In the genomic region with DNA sequence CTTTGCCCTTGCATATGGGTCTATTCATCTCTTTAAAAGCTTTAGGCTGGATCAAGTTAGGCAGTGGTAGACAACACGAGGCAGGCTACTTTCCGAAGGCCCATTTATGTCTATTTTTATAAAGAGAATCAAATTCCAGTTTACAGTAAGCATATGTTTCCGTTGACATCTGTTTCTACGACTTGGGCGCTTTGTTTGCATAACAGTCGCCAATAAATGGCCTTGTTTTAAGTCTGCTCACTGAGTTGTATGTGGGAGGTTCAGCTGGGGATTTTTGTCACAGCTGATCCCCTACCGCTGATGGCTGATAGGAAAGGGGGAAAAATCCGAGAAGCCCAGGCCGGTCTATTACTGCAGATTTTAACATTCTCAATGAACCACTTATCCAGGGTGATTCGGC, we compare ENCODE assay signal across 21 mouse cellular contexts.
DNase-seq lines count a peak whose midpoint lies in the region; ATAC-seq lines count a peak whose summit lies in the region.
"Had no signal": no experiment of that assay in that cellular context is flagged by ENCODE, and none has a peak within 500 bp of the region (broad histone marks: within the 10 kb centered on the region; RNA-seq: fewer than 3 reads in every experiment).

No protein-coding gene starts in this region.

- no peak overlapping the region for H3K4me3 ChIP-seq in heart, embryonic 12.5 days
- H3K4me3 ChIP-seq in limb, embryonic 13.5 days: no peak overlapping the region
- no peak overlapping the region for H3K4me3 ChIP-seq in limb, embryonic 10.5 days
- H3K4me3 ChIP-seq: limb, embryonic 15.5 days; liver, embryonic 15.5 days; midbrain, embryonic 10.5 days had no signal

- no peaks in the 10 kb centered on the region for H3K36me3 ChIP-seq in heart, embryonic 12.5 days
- H3K36me3 ChIP-seq in limb, embryonic 13.5 days: no peaks in the 10 kb centered on the region
- H3K36me3 ChIP-seq in limb, embryonic 10.5 days: no peaks in the 10 kb centered on the region
- H3K36me3 ChIP-seq: limb, embryonic 15.5 days; liver, embryonic 15.5 days; midbrain, embryonic 10.5 days had no signal

- ATAC-seq in heart, embryonic 12.5 days (ENCODE audit: insufficient number of reproducible peaks, low FRiP score): no peak
- ATAC-seq in limb, embryonic 13.5 days (ENCODE audit: low FRiP score, low read depth): peak; percentile 75
- ATAC-seq: forebrain, postnatal 0 days; hindbrain, postnatal 0 days had no signal

- WGBS in heart, embryonic 12.5 days: 44% methylated on average over 10 of the region's 10 CpGs
- 31% methylated on average over 10 of the region's 10 CpGs for WGBS in limb, embryonic 13.5 days
- WGBS in limb, embryonic 10.5 days: 83% methylated on average over 10 of the region's 10 CpGs

- DNase-seq in heart, adult 8-10 months (ENCODE audit: low spot score): no peak
- no peak for DNase-seq in limb, embryonic 10.5 days (ENCODE audit: low spot score)
- peak; percentile 8 for DNase-seq in right cerebral cortex, adult 18-20 months
- DNase-seq in right cerebral cortex, postnatal 36 days (ENCODE audit: low spot score in 2 of 2): no peak
- no peak for DNase-seq in T-cell, adult 2 months (ENCODE audit: low spot score)
- DNase-seq: adrenal gland, postnatal 36 days; cerebellum, adult 8-10 months; forebrain, postnatal 0 days; heart, postnatal 4 days; kidney, adult 18-20 months; kidney, postnatal 25 days; lung, postnatal 4 days; right cerebral cortex, postnatal 14 days; thymus, adult 2 months had no signal

- H3K9ac ChIP-seq in heart, embryonic 12.5 days: no peak overlapping the region
- no peak overlapping the region for H3K9ac ChIP-seq in limb, embryonic 13.5 days
- H3K9ac ChIP-seq: forebrain, postnatal 0 days; limb, embryonic 15.5 days; liver, embryonic 15.5 days had no signal

- no peaks in the 10 kb centered on the region for H3K27me3 ChIP-seq in heart, embryonic 12.5 days (replicated peaks)
- H3K27me3 ChIP-seq in limb, embryonic 13.5 days: peaks cover 8% of the 10 kb centered on the region
- no peaks in the 10 kb centered on the region for H3K27me3 ChIP-seq in limb, embryonic 10.5 days (ENCODE audit: low read depth, poor library complexity, severe bottlenecking)
- H3K27me3 ChIP-seq: CH12.LX; liver, embryonic 15.5 days had no signal

- peak overlapping the region; percentile 11; the same call in 1 of the 2 replicates for H3K4me2 ChIP-seq in heart, embryonic 12.5 days
- H3K4me2 ChIP-seq in limb, embryonic 13.5 days (replicated peaks): peak overlapping the region; percentile 10; the same call in 1 of the 2 replicates
- H3K4me2 ChIP-seq: limb, embryonic 15.5 days had no signal

- peaks cover 1% of the 10 kb centered on the region; the same call in 1 of the 2 replicates for H3K9me3 ChIP-seq in heart, embryonic 12.5 days (replicated peaks)
- H3K9me3 ChIP-seq in limb, embryonic 13.5 days: no peaks in the 10 kb centered on the region
- no peaks in the 10 kb centered on the region for H3K9me3 ChIP-seq in limb, embryonic 10.5 days (replicated peaks)
- H3K9me3 ChIP-seq: limb, embryonic 15.5 days; liver, embryonic 15.5 days; midbrain, embryonic 10.5 days had no signal

- no peak overlapping the region for H3K27ac ChIP-seq in heart, embryonic 12.5 days (ENCODE audit: poor library complexity, severe bottlenecking)
- no peak overlapping the region for H3K27ac ChIP-seq in limb, embryonic 13.5 days
- no peak overlapping the region for H3K27ac ChIP-seq in limb, embryonic 10.5 days
- H3K27ac ChIP-seq: hindbrain, postnatal 0 days; limb, embryonic 15.5 days; liver, embryonic 15.5 days; midbrain, embryonic 10.5 days had no signal

- H3K4me1 ChIP-seq in heart, embryonic 12.5 days (replicated peaks): peaks cover 26% of the 10 kb centered on the region
- H3K4me1 ChIP-seq in limb, embryonic 13.5 days: peaks cover 19% of the 10 kb centered on the region
- no peaks in the 10 kb centered on the region for H3K4me1 ChIP-seq in limb, embryonic 10.5 days
- H3K4me1 ChIP-seq: liver, embryonic 15.5 days had no signal
